Mouse (Mus musculus) ovary, postnatal 14 days (tissue): ENCODE data around the gene Ewsr1.

Source experiments
- DNase-seq: peaks from one replicate; pipeline ENCODE4 v3.0.0; 2022; ENCODE audit warnings: low spot score

Ewsr1 gene

DNA sequence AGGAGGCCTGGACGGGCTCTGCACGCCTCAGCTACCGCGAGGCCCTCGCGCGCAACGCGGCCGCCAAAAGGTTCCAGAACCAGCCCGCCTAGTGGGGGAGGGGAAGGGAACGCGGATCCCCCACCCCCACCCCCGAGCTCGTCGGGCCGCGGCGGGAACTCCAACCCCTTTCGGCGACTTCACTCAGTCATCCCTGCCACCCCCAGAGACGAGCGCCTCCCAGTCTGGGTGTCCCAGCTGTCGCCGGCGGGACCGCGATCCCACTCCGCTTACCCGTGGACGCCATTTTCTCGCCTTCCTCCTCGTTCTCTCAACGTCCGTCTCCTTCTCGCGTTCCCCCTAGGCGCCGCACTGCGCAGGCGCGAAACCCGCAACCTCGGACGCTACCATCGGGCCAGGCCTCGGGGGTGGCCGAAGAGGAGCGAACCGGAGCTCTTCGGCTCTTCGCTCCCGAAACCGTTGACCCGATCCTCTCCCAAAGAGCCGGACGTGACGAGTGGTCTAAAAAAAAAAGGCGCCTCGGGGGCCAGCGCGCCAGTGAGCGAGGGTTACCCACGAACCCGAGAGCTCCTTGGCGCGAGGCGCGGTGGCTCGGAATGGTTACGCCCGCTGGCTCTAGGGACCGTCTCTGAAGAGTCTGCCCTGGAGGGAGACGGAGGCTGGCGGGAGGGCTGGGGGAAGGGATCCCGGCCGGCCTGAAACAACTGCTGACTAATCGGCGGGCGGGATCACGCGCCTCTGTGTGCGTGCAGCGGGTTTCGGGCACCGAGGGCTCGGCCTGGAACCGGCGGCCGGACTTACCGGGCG is at the start of gene Ewsr1, which contains the start of gene Rhbdd3:
Ewsr1 (minus strand) TSS at position 531 of the 807 bp plus-strand sequence.
Rhbdd3 (plus strand) TSS at position 191 of the 807 bp plus-strand sequence.
- DNase-seq: peak; percentile 99

DNA sequence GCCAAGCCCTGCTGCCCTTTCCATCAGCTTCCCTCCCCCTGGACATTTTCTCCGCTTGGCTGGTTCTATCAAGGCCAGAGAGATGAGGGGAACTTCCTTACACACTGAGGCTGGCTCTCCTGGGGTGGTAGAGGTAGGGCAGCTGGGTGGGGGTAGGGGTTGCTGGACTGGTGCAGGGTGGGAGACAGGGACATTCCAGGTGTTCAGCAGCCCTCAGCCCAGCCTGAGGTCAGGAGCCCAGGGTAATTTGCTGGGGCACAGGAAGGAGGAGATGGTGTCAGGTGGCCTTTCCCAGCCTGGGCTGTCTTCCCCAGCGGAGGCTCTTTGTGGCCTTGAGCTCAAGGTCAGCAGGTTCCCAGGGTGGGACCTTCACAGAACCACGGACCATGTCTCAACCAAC is 46.5 kb upstream of the Ewsr1 start:
- no peak for DNase-seq

DNA sequence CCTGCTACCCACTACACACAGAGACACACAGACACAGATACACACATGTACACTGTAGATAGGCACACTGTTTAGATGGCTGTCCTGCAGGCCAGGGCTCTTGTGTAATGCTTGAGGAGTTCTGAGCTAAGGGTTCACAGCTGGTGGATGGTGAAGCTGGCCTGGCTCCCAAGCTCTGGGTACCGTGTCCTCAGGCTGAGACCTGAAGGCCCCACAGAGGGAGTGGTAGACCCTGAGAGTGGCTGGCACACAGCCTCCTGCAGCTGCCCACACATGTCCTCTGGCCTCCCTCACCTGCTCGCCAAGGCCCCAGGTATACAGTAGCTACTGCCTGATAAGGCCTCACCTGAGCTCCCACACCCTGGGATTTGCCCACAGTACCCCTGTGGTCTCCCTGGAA is 42.9 kb upstream of the Ewsr1 start:
- no peak for DNase-seq

DNA sequence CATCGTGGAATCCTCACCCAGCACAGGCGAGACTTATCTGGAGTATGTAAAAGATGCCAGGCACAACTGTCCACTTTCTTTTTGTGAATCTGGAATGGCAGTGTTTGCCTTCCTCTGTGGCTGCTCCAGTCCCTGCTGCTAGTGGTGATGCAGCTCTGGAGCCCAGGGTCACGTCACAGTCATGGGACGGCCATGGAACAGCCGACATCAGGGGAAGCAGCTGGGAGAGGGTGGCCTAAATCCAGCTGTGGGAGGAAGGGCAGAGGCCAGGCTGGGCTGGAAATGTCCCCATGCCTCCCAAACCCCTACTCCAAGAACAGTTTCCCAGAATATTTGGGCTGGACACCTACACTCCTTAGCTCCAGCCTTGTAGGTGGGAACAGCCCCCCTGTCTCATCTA is 42.2 kb upstream of the Ewsr1 start:
- DNase-seq: no peak

DNA sequence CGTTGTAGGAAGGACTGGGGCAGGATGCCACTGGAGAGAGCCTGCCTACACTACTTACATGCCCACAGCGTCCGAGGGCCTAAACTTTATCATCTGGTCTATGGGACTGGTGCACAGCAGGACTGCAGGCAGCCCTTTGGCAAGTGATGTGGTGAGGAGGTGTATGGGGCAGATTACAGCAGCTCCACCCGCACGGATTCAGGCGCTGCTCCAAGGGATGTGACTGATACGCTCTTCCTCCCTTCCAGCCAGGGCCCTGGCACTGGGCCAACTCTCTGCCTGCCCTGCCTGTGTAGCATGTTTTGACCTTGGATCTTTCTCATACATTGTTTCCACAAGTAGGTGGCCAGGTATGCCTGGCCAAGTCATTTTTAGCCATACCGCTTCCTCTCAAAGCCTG is 41.6 kb upstream of the Ewsr1 start:
- DNase-seq: peak; percentile 67

DNA sequence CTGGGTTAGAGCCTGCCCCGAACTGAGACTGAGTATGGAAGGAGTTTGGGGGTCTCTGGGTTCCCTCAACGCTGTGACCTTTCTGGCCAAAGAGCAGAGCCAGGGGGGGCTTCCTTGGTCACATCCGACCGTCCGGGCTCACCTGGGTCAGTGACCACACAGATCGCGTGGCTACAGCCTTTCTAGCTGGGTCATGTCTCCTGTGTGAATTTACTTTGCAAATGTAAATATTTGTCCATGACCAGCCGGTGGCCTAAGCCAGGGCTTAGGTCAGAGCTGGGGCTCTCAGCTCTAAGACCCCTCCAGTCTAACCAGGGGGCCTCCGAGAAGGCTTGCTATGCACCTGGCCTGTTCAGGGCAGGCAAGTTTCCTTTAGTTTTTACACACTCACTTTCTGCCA is 40.3 kb upstream of the Ewsr1 start:
- DNase-seq: no peak

DNA sequence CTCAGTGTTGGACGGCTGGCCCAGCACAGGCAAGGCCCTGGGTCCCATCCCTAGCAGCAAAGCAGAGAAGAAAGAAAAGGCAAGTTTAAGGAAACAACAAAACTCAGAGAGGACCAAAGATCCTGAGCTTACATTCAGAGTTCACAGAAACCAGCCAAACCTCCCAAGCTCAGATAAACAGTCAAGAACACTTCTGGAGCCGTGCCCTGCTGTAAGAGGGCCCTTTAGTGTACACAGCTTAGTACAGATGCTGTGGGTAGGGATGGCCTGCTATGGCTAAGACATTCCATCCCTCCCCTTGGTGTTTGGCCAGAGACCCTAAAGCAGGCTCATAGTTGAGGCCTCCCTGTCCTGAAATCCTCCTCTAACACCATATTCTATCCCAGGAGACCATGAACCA is 39.6 kb upstream of the Ewsr1 start:
- DNase-seq: no peak

DNA sequence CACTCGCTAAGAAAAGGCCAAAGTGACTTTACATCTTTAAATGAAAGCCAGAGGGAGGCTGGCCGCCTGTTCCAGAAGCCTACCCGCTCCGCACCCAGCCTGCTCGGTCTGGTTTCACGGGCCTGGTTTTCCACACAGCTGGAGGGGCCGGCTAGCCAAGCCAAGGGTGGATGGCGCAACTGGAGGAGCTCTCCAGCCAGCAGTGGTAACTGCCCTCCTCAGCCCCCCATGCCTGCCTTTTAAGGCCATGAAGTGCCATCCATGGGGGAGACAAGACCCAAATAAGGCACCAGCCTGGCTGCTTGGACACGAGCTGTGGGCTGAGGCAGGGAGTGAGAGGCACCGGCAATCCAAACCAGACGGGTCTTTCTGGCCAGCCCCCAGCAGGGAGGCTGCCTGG is 36.8 kb upstream of the Ewsr1 start:
- no peak for DNase-seq

DNA sequence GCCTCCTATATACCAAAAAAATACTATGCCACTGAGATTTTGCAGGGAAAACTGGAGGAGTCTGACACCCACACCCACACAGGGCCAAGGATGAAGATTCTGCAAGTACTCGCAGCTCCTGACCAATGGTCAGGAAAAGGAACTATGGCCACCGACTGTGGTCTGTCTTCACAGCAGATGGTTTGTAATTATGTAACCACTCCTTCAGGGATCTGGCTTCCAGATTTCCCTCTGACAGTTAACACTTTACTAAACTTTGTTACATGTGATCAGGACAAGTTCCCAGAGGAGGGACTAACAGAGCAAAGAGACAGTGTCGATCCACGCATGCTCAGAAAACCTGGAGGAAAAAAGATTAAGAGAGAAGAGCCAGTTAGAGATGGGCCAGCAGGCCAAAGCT is 33.7 kb upstream of the Ewsr1 start:
- no peak for DNase-seq

DNA sequence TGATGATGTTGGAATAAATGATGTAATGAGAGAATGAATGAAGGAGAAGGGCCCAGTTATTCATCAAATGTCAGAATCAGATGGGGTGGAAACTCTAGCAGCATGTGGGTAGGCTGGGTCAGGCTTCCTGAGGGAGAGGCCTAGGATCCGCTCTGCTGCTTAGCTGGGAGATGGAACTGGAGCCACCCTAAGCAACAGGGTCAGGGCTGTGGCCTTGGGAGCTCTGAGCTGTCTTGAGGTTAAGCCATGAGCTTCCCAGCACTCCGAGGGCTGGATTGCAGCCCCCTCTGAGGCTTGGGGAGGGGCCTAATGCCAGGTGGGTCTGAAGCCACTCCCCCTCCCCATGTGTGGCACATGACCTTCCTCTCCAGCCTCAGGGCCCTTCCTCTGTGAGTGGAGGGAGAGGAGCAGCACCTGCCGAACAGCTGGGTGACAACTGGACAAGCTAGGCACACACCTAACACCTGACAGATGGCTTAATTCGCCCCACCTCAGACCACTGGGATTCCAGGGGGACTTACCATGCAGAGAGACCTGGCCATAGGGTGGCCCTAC is 31.1 kb upstream of the Ewsr1 start:
- no peak for DNase-seq

DNA sequence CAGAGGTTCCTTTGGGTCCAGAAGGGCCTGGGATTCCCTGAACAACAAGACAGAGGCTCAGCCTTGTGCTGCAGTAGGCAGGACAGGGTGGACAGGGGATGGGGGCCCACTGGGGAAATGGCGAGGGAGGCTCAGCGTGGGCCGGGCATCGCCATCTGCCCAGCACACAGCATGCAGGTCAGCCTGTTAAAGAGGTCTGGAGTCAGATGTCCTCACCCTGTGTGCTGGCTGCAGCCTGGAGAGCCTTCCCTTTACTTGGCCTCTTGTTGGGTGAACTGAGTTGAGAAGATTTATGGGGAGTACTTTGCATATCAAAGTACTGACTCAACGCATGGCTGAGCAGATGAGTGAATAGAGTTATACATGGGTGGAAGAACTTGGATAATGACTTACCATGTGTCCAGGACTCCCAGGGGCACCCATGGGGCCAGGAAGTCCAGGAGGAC is 30.0 kb upstream of the Ewsr1 start:
- DNase-seq: no peak

DNA sequence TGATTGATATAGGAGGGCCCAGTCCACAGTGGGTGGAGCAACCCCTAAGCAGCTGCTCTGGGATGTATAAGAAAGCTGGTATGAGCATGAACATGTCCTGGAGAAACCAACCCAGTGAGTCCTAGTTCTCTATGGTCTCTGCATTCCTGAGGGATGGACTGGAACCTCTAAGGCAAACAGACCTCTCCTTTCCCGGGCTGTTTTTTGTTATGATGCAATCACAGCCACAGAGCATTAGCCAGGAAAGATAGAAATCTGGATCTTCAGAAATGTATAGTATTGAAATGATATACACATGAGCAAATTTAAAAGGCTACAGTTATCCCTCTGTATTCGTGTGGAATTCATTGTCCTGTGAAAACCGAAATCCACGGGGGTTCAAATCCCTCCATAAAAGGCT is 26.6 kb upstream of the Ewsr1 start:
- no peak for DNase-seq

DNA sequence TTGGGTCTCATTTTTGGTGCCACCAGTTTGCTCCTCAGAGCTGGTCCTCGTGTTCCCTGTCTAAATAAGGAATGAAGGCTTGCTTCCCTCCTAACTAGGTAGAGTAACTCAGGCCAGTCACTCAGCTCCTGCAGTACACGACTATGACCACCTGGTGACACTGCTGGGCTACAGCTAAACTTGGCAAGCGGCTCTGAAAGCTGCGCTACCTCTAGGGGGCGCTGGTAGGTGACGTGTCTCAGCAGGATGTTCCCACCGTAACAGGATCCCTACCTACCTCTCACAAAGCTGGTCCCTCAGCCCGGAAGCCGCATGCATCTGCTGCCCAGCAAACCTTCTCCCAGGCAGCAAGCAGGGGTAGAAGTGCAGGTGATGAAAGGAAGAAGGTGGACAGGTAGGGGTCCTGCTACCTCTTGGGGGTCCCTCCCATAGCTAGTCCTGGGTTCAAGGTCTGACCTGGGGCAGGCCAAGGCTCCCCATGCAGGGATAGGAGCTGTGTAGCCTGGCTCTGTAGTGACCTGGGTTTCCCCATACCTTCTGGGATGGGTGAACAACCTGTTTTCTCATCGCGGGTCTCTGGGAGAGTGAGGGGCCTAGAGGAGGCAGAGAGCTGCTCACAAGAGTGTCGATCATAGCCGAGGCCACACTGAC is 16.0 kb upstream of the Ewsr1 start:
- peak; percentile 86 for DNase-seq

DNA sequence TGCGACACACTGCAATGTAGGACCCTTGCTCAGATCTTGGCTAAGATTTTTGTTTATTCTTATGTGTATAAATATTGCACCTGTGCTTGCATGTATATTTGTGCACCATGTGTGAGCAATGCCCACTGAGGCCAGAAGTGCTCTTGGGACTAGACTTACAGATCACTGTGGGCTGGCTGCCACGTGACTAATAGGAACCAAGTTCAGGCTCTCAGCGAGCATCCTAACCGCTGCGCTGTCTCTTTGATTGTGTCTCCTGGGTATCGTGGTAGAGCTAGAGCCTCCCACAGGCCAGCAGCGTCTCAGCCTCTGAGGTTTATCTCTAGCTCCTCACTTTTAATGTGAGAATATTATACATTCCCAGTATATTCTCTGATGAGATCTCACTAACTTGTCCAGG is 14.6 kb upstream of the Ewsr1 start:
- DNase-seq: no peak

DNA sequence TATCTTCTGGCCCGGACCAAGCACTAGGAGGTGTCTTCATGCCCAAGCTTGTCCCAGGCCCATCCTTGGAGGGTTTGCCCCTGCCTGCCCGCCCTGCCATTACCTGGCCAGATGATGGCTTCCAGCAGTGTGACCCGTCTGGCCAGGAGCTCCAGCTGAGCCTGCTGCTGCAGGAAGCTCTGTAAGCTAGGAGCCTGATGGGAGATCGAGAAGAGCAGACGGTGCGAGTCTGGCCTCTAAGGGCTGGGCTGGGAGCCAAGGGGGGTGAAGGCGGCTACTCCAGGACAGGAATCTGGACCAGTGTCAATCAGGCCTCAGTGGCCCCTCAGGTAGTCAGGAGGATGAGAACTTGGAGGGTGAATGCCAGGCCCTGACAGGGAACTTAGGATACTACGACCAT is 10.4 kb upstream of the Ewsr1 start:
- no peak for DNase-seq

DNA sequence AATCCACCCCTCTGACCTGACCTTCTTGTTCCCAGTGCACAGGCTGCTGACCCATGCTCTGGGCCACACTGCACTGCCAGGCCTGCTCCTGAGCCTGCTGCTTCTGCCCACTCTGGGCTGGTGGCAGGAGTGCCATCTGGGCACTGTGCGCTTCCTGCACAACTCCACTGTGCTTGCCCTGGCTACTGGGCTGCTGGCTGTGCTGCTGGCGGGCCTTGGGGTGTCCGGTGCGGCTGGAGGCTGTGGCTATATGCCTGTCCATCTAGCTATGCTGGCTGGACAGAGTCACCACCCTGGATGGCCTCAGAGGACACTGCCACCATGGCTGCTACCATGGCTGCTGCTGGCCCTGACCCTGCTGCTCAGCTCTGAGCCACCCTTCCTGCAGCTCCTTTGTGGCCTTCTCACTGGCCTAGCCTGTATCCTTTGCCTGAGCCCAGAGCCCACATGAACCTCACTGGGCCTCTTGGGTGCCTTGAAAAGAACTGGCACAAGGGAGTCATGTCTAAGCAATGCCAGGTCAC is 5.0 kb upstream of the Ewsr1 start:
- no peak for DNase-seq

DNA sequence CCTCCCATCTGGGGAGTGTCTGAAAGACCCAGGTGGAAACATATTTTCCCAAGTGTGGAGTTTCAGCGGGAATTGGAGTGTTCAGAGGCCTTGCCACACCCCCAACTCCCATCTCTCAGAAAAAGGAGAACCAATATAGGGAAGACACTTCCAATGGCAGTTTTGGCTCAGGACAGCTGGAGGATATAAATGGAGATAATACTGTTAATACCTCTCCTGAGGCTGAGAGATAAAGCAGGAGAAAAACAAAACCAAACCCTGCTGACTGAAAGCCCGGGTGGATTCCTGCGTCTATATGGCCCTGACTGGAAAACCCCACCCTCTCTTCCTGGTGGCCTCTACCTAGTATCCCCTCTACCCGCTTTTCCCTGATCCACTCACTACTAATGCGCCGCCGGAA is 3.3 kb upstream of the Ewsr1 start:
- no peak for DNase-seq

DNA sequence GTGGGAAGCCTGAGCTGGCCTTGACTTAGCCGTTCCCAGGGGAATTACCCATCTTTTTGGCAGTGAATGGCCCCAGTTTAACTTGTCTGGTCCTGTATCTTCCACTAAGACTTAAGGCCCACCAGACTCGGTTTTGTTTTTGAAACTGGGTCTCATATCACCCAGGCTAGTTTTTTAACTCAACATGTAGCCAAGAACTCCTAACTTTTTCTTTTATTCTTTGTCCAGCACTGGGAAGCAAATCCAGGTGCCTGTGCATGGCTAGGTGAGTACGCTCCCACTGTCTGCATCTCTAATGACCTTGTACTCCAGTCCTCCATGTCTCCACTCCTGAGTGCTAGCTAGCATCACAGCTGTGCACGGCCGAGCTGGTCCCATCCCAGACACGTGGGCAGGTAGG is 2.6 kb upstream of the Ewsr1 start:
- no peak for DNase-seq

DNA sequence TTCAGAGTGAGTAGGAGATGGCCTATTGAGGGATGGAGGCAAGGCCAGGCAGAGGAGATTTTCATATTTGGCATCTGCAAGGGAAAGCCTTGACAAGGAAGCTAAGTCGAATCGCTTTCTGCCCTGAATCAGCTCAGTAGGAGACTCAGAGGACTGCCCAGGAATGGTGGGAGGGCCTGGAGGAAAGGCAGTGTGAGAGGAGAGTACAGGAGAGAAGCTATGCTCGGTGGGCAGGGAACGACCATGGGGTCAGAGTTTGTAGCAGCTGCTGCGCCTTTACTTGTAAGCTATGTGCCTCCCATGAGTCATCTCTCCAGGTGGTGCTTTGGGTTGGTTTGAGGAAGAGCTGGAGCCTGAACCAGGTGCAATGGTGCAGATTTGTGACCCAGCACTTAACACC is 1.7 kb upstream of the Ewsr1 start:
- no peak for DNase-seq

DNA sequence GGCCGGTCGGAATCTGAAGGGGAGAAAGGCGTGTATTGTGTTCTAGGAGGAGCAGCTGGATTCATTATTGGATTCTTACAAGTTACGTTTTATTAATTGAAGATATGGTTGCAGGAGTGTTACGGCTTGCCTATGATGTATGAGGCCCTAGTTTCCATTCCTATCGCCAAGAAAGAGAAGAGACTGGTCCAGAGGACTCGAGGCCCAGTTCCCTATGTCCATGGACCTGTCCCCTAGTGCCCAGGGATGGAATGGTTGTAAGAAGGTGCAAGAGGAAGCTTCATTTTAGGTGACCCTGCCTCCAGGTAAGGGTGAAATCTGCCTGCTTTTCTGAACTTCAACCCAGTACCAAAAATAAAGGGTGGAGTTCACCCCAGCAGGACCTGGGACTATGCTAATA is 1.2 kb upstream of the Ewsr1 start:
- DNase-seq: no peak

DNA sequence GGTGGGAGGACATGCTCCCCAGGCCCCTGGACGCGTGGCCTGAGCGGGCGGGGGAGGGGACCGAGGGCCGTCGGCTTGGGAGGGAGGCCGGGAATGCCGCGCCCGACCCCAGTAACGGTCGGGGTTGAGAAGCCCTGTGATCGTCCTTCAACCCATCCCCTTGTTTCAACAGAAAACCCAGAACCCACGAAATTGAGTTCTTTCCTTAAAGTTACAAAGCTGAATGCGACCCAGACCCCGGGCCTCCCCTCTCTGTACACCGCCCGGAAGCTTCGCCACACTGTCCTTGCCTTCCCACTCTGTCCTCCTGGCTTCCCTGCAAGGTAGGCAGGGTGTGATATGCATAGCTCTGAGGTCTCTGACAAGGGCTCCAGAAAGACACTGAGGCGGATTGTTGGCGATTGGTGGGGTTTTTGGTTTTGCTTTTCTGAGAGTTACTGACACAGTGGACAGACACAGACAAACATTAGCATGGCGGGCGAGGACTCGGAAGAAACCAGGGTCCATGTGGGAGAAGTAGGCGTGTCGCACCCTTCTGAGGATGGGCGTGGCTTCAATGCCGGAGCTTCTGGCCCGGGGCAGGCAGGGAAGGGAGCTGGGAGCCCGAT is 614 bp upstream of the Ewsr1 start:
- DNase-seq: peak; percentile 76

DNA sequence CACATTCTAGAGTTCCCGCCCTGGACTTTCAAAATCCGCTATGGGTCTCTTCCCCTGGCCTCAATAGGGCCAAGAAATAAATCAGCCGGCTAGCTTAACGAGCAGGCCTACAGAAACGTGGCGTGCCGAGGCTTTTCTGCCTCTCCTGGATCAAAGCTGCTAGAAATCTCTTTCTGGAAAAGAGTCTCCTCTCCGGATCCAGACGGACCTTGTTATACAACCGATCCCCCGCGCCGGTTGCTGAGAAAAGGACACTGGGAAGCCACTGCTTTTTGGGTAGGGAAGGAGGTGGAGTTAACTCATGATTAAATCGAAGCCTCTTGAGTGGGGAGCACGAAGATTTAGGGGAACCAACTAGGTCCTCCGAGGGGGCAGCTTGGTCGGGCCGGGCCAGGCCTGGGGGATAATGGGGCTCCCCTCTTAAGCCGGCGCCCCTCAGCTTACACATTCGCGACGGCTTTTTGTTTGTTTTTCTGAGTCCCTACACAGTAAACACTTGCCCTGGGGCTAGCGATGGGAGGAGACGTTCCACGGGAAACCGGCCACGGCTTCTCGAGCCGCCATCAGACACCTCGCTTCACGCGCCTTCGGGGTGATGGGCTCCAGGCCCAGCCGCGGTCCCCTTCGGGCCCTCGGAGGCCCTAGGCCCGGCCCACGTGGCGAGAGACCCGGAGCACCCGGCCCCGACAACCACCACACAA is 881 bp downstream of the Ewsr1 start:
- peak; percentile 37 for DNase-seq
